Mouse (Mus musculus) intestine, embryonic 16.5 days (tissue): ENCODE results near the gene Chkb. TPM values are rescaled to one million over a fixed set of nuclear protein-coding genes. Genes with fewer than 3 reads are reported as not detected.
A peak's percentile ranks its signal among the peaks of the same experiment; 100 is the strongest.

Experiments
- ATAC-seq: fragments of 200-750 bp; cut with Nextera tagmentation; 2 replicates; pipeline ENCODE4 v1.8.0; 2017; ENCODE audit warnings: moderate TSS enrichment, moderate library complexity
- H3K27ac ChIP-seq: fragments of 300-500 bp; sonication (generic); 2 replicates; pipeline ENCODE4 v1.5.1; 2014; ENCODE audit warnings: mild to moderate bottlenecking, low read length
- H3K27me3 ChIP-seq: fragments of 300-500 bp; sonication (generic); replicated peaks from 2 replicates; pipeline ENCODE4 v1.6.1; 2014; ENCODE audit warnings: low read length, control low read depth, mixed read lengths; ENCODE audit not compliant: control insufficient read depth, insufficient read depth
- H3K36me3 ChIP-seq: fragments of 300-500 bp; sonication (generic); 2 replicates; pipeline ENCODE4 v1.6.1; 2014; ENCODE audit warnings: low read length, control low read depth; ENCODE audit not compliant: control insufficient read depth, insufficient read depth
- H3K4me1 ChIP-seq: fragments of 300-500 bp; sonication (generic); 2 replicates; pipeline ENCODE4 v1.6.1; 2014; ENCODE audit warnings: low read length, control low read depth, mixed read lengths; ENCODE audit not compliant: control insufficient read depth, insufficient read depth
- H3K4me2 ChIP-seq: fragments of 300-500 bp; sonication (generic); 2 replicates; pipeline ENCODE4 v1.6.1; 2014; ENCODE audit warnings: low read depth, low read length, control low read depth
- H3K4me3 ChIP-seq: fragments of 300-500 bp; sonication (generic); 2 replicates; pipeline ENCODE4 v1.5.1; 2014; ENCODE audit warnings: mild to moderate bottlenecking, low read length
- H3K9ac ChIP-seq: fragments of 300-500 bp; sonication (generic); 2 replicates; pipeline ENCODE4 v1.6.1; 2014; ENCODE audit warnings: low read depth, low read length
- H3K9me3 ChIP-seq: fragments of 300-500 bp; sonication (generic); 2 replicates; pipeline ENCODE4 v1.6.1; 2016; ENCODE audit warnings: low read length, control low read depth; ENCODE audit not compliant: control insufficient read depth
- WGBS: fragments of 180-500 bp; shearing (Covaris S2); extraction: QIAGEN DNeasy Blood & Tissue Kit; methylation state at CpG from one replicate; pipeline ENCODE4 v1.1.7; 2014; 5-methylcytosine and 5-hydroxymethylcytosine counted together
- polyA plus RNA-seq: library from polyadenylated mRNA; unstranded; fragments of >200 nt; fragmentation: Nextera tagmentation; extraction: Ambion mirVana; gene quantifications from 2 replicates; pipeline ENCODE4 v1.2.1, GENCODE M21; 2015

Chkb gene
- polyA plus RNA-seq, 1 experiment from 2014 or later = 63.7 TPM

DNA sequence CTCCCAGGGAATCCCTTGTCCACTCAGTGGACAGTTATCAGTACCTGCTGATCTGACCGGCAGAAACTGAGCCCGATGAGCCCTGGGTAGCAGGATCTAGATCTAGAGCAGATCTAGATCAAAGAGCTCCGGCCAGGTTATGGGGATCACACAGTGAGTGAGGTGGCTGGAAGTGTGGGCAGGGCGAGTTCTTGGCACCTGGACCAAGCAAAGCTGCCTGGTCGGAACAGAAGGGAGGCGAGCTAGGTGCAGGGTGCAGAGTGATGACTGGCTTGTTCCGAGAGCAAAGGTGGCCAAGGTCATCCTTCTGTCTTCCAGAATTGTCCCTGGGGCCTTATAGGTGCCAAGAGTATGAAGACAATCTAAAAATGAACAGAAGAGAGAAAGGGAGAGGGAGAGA, 30.1 kb upstream of the Chkb start:
- 81% methylated on average over 7 of the region's 7 CpGs for WGBS
- H3K9ac ChIP-seq = no peak overlapping the region
- no peak overlapping the region for H3K4me2 ChIP-seq
- no peaks in the 10 kb centered on the region for H3K36me3 ChIP-seq
- no peak overlapping the region for H3K27ac ChIP-seq
- no peak overlapping the region for H3K4me3 ChIP-seq
- H3K27me3 ChIP-seq = peaks cover 10% of the 10 kb centered on the region; the same call in 1 of the 2 replicates
- ATAC-seq = no peak
- H3K4me1 ChIP-seq = no peaks in the 10 kb centered on the region
- no peaks in the 10 kb centered on the region for H3K9me3 ChIP-seq

GRCm38 (mm10) chr15:89458942-89459341, 29.2 kb upstream of the Chkb start:
- Histone ChIP-seq H3K4me2 (no peak overlapping the region), H3K27me3 (peaks cover 16% of the 10 kb centered on the region), H3K4me1 (peaks cover 6% of the 10 kb centered on the region), H3K4me3 (no peak overlapping the region), H3K36me3 (no peaks in the 10 kb centered on the region), H3K9ac (no peak overlapping the region), H3K9me3 (no peaks in the 10 kb centered on the region), H3K27ac (no peak overlapping the region)
- 91% methylated on average over 15 of the region's 15 CpGs for WGBS
- ATAC-seq = no peak

- H3K4me3 ChIP-seq = no peak overlapping the region
- H3K4me2 ChIP-seq = no peak overlapping the region
- H3K36me3 ChIP-seq = no peaks in the 10 kb centered on the region
- WGBS = 64% methylated on average over 6 of the region's 6 CpGs
- no peak for ATAC-seq
- peaks cover 11% of the 10 kb centered on the region for H3K4me1 ChIP-seq
- peaks cover 25% of the 10 kb centered on the region for H3K27me3 ChIP-seq
- no peaks in the 10 kb centered on the region for H3K9me3 ChIP-seq
- H3K27ac ChIP-seq = no peak overlapping the region
- no peak overlapping the region for H3K9ac ChIP-seq
Observed at GRCm38 (mm10) chr15:89455642-89456041, 25.9 kb upstream of the Chkb start.

- Histone ChIP-seq H3K4me1 (peaks cover 11% of the 10 kb centered on the region), H3K27me3 (peaks cover 25% of the 10 kb centered on the region), H3K36me3 (no peaks in the 10 kb centered on the region), H3K4me2 (peak overlapping the region; percentile 84; the same call in 1 of the 2 replicates), H3K9me3 (no peaks in the 10 kb centered on the region), H3K4me3 (peak overlapping the region; percentile 52; the same call in 1 of the 2 replicates), H3K9ac (no peak overlapping the region), H3K27ac (no peak overlapping the region)
- no peak for ATAC-seq
- WGBS = 24% methylated on average over 5 of the region's 6 CpGs
Observed at GRCm38 (mm10) chr15:89454857-89455256, 25.1 kb upstream of the Chkb start.

- Histone ChIP-seq H3K27ac (no peak within 1 kb of the TSS), H3K36me3 (no peaks in the 10 kb centered on the region), H3K27me3 (peaks cover 25% of the 10 kb centered on the region), H3K4me3 (peak within 1 kb of the TSS; percentile 52), H3K9me3 (no peaks in the 10 kb centered on the region), H3K9ac (0 out of 2 replicates have a peak within 1 kb of the TSS, but pooled peaks have one; percentile 14), H3K4me1 (peaks cover 11% of the 10 kb centered on the region), H3K4me2 (peak within 1 kb of the TSS; percentile 84)
- peak; percentile 63 for ATAC-seq
- WGBS = under 1% methylated on average over 53 of the region's 53 CpGs
Observed at GRCm38 (mm10) chr15:89453865-89454478, 24.3 kb upstream of the Chkb start, which contains the start of gene Mapk8ip2. Mapk8ip2 (plus strand) TSS chr15:89453913.

GRCm38 (mm10) chr15:89452906-89453864, 23.5 kb upstream of the Chkb start:
- peak; percentile 79 for ATAC-seq
- peak overlapping the region; percentile 84 for H3K4me2 ChIP-seq
- peak overlapping the region; percentile 52 for H3K4me3 ChIP-seq
- H3K36me3 ChIP-seq = no peaks in the 10 kb centered on the region
- no peaks in the 10 kb centered on the region for H3K9me3 ChIP-seq
- no peak overlapping the region for H3K9ac ChIP-seq
- H3K27me3 ChIP-seq = peaks cover 25% of the 10 kb centered on the region
- H3K4me1 ChIP-seq = peaks cover 11% of the 10 kb centered on the region
- 5% methylated on average over 23 of the region's 24 CpGs for WGBS
- H3K27ac ChIP-seq = no peak overlapping the region

GRCm38 (mm10) chr15:89442486-89443070, 12.9 kb upstream of the Chkb start:
- 42% methylated on average over 8 of the region's 8 CpGs for WGBS
- no peaks in the 10 kb centered on the region for H3K9me3 ChIP-seq
- no peak for ATAC-seq

DNA sequence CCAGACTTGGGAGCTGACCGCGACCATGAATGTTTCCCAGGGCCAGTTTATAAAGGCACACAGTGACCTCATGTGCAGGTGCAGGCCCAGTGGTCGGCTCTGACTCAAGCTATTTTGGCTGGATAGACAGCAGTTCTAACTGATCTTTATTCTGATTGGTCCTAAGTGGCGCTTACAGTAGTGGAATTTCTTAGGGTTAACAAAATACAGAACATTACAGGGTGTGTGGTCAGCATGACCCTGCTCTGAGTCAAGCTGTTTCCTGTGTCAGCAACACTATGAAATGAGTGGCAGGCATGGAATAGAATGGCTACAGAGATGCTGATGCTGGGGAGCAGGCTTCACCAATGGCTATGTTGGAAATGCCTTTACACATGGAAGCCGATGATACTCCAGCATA, 6.2 kb upstream of the Chkb start:
- no peak overlapping the region for H3K4me3 ChIP-seq
- H3K27ac ChIP-seq = no peak overlapping the region
- no peak for ATAC-seq
- H3K4me1 ChIP-seq = peaks cover 4% of the 10 kb centered on the region; the same call in 1 of the 2 replicates
- H3K27me3 ChIP-seq = no peaks in the 10 kb centered on the region
- no peaks in the 10 kb centered on the region for H3K36me3 ChIP-seq
- 87% methylated on average over 5 of the region's 5 CpGs for WGBS
- no peak overlapping the region for H3K4me2 ChIP-seq
- H3K9ac ChIP-seq = no peak overlapping the region
- H3K9me3 ChIP-seq = no peaks in the 10 kb centered on the region

More at GRCm38 (mm10) chr15:89442486-89443070, 12.9 kb upstream of the Chkb start:
- Histone ChIP-seq H3K4me2 (no peak overlapping the region), H3K4me1 (no peaks in the 10 kb centered on the region), H3K9ac (no peak overlapping the region), H3K27ac (no peak overlapping the region), H3K36me3 (no peaks in the 10 kb centered on the region), H3K27me3 (no peaks in the 10 kb centered on the region), H3K4me3 (no peak overlapping the region)

DNA sequence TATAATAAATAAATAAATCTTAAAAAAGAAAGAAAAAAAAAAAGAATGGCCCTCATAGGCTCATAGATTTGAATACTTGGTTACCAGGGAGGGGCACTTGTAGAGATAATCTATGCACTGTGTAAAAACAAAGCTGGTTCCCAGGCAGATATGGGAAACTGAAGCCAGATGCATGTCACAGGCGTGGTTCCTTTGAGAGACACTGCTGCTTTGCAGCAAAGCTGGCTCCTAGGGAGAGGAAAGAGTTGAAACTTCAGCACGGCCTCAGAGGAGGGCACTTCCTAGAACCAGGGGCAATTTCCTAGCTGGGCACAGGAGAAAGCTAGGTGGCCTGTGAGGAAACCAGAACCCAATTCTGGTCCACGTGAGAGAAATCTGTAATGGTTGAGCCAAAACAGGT, 4.4 kb upstream of the Chkb start:
- Histone ChIP-seq H3K4me3 (no peak overlapping the region), H3K4me2 (no peak overlapping the region), H3K9ac (no peak overlapping the region), H3K27ac (no peak overlapping the region), H3K27me3 (no peaks in the 10 kb centered on the region), H3K9me3 (no peaks in the 10 kb centered on the region), H3K36me3 (no peaks in the 10 kb centered on the region), H3K4me1 (peaks cover 4% of the 10 kb centered on the region)
- no peak for ATAC-seq
- WGBS = 79% methylated on average over 3 of the region's 3 CpGs
